Mouse (Mus musculus) MEL (cell line): Measurements from ENCODE around the gene Reln.

Experiments
- CTCF ChIP-seq, 3 experiments: IDR thresholded peaks in 2 of 3; conservative IDR thresholded peaks in 1 of 3; 2 replicates each; pipeline ENCODE4 v1.5.1; 2011 to 2012; ENCODE audit warnings: low read length in 3 of 3, low read depth in 2 of 3, mild to moderate bottlenecking in 2 of 3, improper control_type of control experiment in 1 of 3, inconsistent platforms in 1 of 3, mixed read lengths in 1 of 3, moderate library complexity in 1 of 3; ENCODE audit not compliant: control insufficient read depth in 1 of 3, insufficient read depth in 1 of 3, poor library complexity in 1 of 3, severe bottlenecking in 1 of 3
- MAZ ChIP-seq: IDR thresholded peaks from 2 replicates; pipeline ENCODE4 v1.6.1; 2012; ENCODE audit warnings: low read depth, mild to moderate bottlenecking, inconsistent platforms, low read length, improper control_type of control experiment
- NRF1 ChIP-seq: IDR thresholded peaks from 2 replicates; pipeline ENCODE4 v1.6.1; 2014; ENCODE audit warnings: low read depth, mild to moderate bottlenecking, inconsistent platforms, low read length, improper control_type of control experiment, moderate library complexity; ENCODE audit not compliant: poor library complexity, insufficient read depth, severe bottlenecking
- POLR2A ChIP-seq, 2 experiments: IDR thresholded peaks; 2 replicates each; pipeline ENCODE4 v1.6.1; 2011 to 2012; ENCODE audit warnings: low read length in 2 of 2, mild to moderate bottlenecking in 2 of 2, control low read depth in 1 of 2, improper control_type of control experiment in 1 of 2, low read depth in 1 of 2, moderate library complexity in 1 of 2; ENCODE audit not compliant: control insufficient read depth in 1 of 2, insufficient read depth in 1 of 2, poor library complexity in 1 of 2
- POLR2AphosphoS2 ChIP-seq: IDR thresholded peaks from 2 replicates; pipeline ENCODE4 v1.6.1; 2011; ENCODE audit warnings: low read length, improper control_type of control experiment
- USF1 ChIP-seq: IDR thresholded peaks from 2 replicates; pipeline ENCODE4 v1.6.1; 2014; ENCODE audit warnings: low read depth, mild to moderate bottlenecking, inconsistent platforms, low read length, improper control_type of control experiment, moderate library complexity

DNA sequence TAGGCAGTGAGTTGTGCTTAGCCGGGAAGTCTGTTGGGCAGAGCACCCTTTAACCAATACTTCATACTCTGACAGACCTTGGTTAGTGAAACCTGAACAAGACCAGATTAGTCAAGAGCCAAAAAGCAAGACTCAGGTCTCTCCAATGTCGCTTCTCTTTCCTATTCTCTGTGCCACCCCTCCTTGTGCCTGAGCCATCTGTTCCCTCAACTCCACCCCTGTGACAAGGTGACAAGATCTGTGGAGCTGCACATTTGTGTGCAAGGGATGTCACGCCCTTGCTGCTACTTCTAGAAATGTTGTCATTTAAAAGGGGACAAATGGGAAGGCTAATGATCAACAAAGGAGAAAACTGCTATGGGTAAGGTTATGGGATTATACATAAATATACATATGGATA, 364.0 kb downstream of the Reln start:
- no peak for TF ChIP-seq POLR2AphosphoS2
- no peak for TF ChIP-seq MAZ
- no peak for TF ChIP-seq NRF1
- no peak for TF ChIP-seq USF1
- no peak for TF ChIP-seq CTCF (IDR thresholded peaks at IDR 0.05 in 2 of 3, conservative IDR thresholded peaks at IDR 0.05 in 1 of 3; ENCODE audit: control insufficient read depth in 1 of 3, insufficient read depth in 1 of 3, low read depth in 2 of 3, low read length in 3 of 3, poor library complexity in 1 of 3, severe bottlenecking in 1 of 3)
- TF ChIP-seq POLR2A (IDR thresholded peaks at IDR 0.05; ENCODE audit: control insufficient read depth in 1 of 2, insufficient read depth in 1 of 2, low read depth in 1 of 2, low read length in 2 of 2, poor library complexity in 1 of 2) = no peak
